Mouse (Mus musculus) retina, postnatal 1 day (tissue): ENCODE measurements at regions not wholly inside any gene's neighbourhood (a gene's known extent, or its start where the extent isn't known, plus 50 kb on each side); places are given as distances from the start of the nearest gene placed in this dataset.
A peak's percentile ranks its signal among the peaks of the same experiment; 100 is the strongest.

Experiments used
- DNase-seq: peaks from one replicate; pipeline ENCODE4 v3.0.0-alpha.2; 2012

GRCm38 (mm10) chr19:54470034-54470433 lies 426.1 kb downstream of the Adra2a start:
- DNase-seq, result no peak

- no peak for DNase-seq
Measured at GRCm38 (mm10) chr19:54498066-54498465, 454.1 kb downstream of the Adra2a start.

GRCm38 (mm10) chr19:54533858-54534257 lies 489.9 kb downstream of the Adra2a start:
- peak; percentile 16 for DNase-seq

- DNase-seq, result no peak
Measured at GRCm38 (mm10) chr19:54555351-54555750, 511.4 kb downstream of the Adra2a start.

- peak; percentile 12 for DNase-seq
Measured at GRCm38 (mm10) chr19:54557984-54558383, 514.0 kb downstream of the Adra2a start.

- DNase-seq, result no peak
Measured at GRCm38 (mm10) chr19:54583574-54583973, 539.6 kb downstream of the Adra2a start.

GRCm38 (mm10) chr19:54584687-54585237 lies 540.8 kb downstream of the Adra2a start:
- no peak for DNase-seq

GRCm38 (mm10) chr19:54585326-54585725 lies 541.4 kb downstream of the Adra2a start:
- no peak for DNase-seq

GRCm38 (mm10) chr19:54603345-54603744 lies 523.7 kb downstream of the Gpam start:
- no peak for DNase-seq

- no peak for DNase-seq
Measured at GRCm38 (mm10) chr19:54605346-54605745, 521.7 kb downstream of the Gpam start.

GRCm38 (mm10) chr19:54616924-54617323 lies 510.1 kb downstream of the Gpam start:
- peak; percentile 38 for DNase-seq
